Mouse (Mus musculus) intestine, embryonic 16.5 days (tissue): ENCODE measurements at regions not wholly inside any gene's neighbourhood (a gene's known extent, or its start where the extent isn't known, plus 50 kb on each side); places are given as distances from the start of the nearest gene placed in this dataset.

ENCODE experiments used
- ATAC-seq: fragments of 200-750 bp; cut with Nextera tagmentation; 2 replicates; pipeline ENCODE4 v1.8.0; 2017; ENCODE audit warnings: moderate TSS enrichment, moderate library complexity
- H3K27ac ChIP-seq: fragments of 300-500 bp; sonication (generic); 2 replicates; pipeline ENCODE4 v1.5.1; 2014; ENCODE audit warnings: mild to moderate bottlenecking, low read length
- H3K27me3 ChIP-seq: fragments of 300-500 bp; sonication (generic); replicated peaks from 2 replicates; pipeline ENCODE4 v1.6.1; 2014; ENCODE audit warnings: low read length, control low read depth, mixed read lengths; ENCODE audit not compliant: control insufficient read depth, insufficient read depth
- H3K36me3 ChIP-seq: fragments of 300-500 bp; sonication (generic); 2 replicates; pipeline ENCODE4 v1.6.1; 2014; ENCODE audit warnings: low read length, control low read depth; ENCODE audit not compliant: control insufficient read depth, insufficient read depth
- H3K4me1 ChIP-seq: fragments of 300-500 bp; sonication (generic); 2 replicates; pipeline ENCODE4 v1.6.1; 2014; ENCODE audit warnings: low read length, control low read depth, mixed read lengths; ENCODE audit not compliant: control insufficient read depth, insufficient read depth
- H3K4me2 ChIP-seq: fragments of 300-500 bp; sonication (generic); 2 replicates; pipeline ENCODE4 v1.6.1; 2014; ENCODE audit warnings: low read depth, low read length, control low read depth
- H3K4me3 ChIP-seq: fragments of 300-500 bp; sonication (generic); 2 replicates; pipeline ENCODE4 v1.5.1; 2014; ENCODE audit warnings: mild to moderate bottlenecking, low read length
- H3K9ac ChIP-seq: fragments of 300-500 bp; sonication (generic); 2 replicates; pipeline ENCODE4 v1.6.1; 2014; ENCODE audit warnings: low read depth, low read length
- H3K9me3 ChIP-seq: fragments of 300-500 bp; sonication (generic); 2 replicates; pipeline ENCODE4 v1.6.1; 2016; ENCODE audit warnings: low read length, control low read depth; ENCODE audit not compliant: control insufficient read depth
- WGBS: fragments of 180-500 bp; shearing (Covaris S2); extraction: QIAGEN DNeasy Blood & Tissue Kit; methylation state at CpG from one replicate; pipeline ENCODE4 v1.1.7; 2014; 5-methylcytosine and 5-hydroxymethylcytosine counted together

DNA sequence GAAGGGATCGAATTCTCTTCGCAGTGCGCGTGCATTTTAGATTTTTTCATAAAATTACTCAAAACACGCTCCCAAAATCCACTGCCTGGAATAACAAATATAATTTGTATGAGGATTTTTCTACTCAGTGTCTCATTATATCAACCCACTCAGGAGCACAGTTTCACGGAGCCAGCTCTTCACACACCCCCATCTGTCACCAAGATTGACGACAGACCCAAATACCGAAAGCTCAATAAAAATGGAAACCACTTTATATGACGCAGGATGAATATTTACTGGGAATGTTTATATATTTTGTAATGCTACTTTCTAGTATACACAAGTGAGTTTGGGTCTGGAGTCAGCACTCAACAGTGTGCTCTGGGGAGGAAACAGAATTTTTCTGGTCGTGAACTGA is 333.0 kb downstream of the Nkx6-1 start:
- 76% methylated on average over 10 of the region's 10 CpGs for WGBS
- H3K4me1 ChIP-seq = no peaks in the 10 kb centered on the region
- ATAC-seq = no peak

DNA sequence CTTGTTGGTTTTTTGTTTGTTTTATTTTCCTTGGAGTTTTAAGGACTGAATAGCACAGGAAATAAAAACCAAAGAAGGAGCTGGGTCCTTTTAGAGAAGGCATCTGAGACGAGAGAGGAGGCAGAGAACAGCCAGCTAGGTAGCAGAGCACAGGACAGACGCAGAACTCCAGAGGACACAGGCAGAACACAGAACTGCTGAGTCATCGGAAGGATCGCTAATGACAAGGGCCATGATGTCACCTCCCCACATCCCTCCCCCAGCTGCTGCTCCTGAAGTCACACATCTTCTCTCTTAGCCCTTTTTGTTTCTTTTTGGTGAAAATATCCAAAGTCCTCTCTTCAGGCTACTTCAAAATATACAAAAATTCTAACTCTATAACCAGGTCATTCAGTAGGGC is 338.7 kb downstream of the Nkx6-1 start:
- Histone ChIP-seq H3K36me3 (no peaks in the 10 kb centered on the region), H3K9ac (no peak overlapping the region), H3K27me3 (no peaks in the 10 kb centered on the region), H3K27ac (no peak overlapping the region), H3K4me1 (no peaks in the 10 kb centered on the region), H3K4me3 (no peak overlapping the region), H3K4me2 (no peak overlapping the region), H3K9me3 (no peaks in the 10 kb centered on the region)
- 65% methylated on average over 4 of the region's 4 CpGs for WGBS
- no peak for ATAC-seq

More for the DNA sequence above, 333.0 kb downstream of the Nkx6-1 start:
- no peaks in the 10 kb centered on the region for H3K9me3 ChIP-seq
- no peak overlapping the region for H3K4me2 ChIP-seq
- H3K27ac ChIP-seq = no peak overlapping the region
- H3K9ac ChIP-seq = no peak overlapping the region
- no peak overlapping the region for H3K4me3 ChIP-seq
- no peaks in the 10 kb centered on the region for H3K36me3 ChIP-seq
- H3K27me3 ChIP-seq = no peaks in the 10 kb centered on the region

DNA sequence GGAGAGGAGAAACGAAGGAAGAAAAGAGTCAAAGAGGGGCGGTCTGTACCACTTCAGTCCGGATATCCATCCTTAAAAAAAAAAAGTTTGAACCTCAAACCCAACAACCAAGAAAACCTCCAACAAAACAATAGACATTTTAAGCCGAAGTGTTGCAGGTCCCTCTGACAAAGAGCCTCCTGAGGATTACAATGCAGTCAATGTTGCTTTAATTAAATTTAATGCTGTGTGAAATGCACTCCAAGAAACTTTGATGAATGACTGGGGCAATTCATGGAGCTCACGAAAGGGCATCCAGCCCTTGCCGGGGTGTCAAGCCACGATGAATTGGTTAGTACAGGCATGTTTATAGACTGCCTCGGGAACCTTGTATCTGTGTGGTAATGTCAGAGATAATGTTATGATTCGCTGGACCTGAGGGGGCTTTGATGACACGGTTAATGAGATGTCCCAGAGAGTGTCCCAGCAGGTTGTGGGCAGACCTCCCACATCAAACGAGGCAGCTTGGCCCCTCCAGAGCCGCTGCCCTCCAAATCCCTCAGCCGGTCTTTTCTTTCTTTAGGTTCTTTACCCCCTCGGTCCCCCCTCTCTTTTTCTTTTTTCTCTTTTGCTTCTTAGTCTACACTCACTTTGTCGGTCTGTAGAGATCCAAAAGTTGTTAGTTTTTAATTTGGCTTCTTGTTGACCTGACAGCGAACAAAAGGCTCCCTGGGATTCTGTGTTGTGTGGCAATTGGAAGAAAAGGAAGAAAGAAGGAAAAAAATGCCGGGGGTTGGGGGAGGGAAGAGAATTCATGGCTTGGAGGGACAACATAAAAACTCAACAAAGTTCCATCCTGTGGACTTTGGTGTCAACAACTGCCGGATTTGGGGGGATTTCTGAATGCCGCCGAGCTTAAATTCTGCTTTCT is 341.5 kb downstream of the Nkx6-1 start:
- H3K9me3 ChIP-seq = no peaks in the 10 kb centered on the region
- H3K27me3 ChIP-seq = no peaks in the 10 kb centered on the region
- H3K4me1 ChIP-seq = no peaks in the 10 kb centered on the region
- no peak overlapping the region for H3K4me3 ChIP-seq
- no peak overlapping the region for H3K4me2 ChIP-seq
- H3K9ac ChIP-seq = no peak overlapping the region
- H3K36me3 ChIP-seq = no peaks in the 10 kb centered on the region
- 22% methylated on average over 20 of the region's 20 CpGs for WGBS
- H3K27ac ChIP-seq = no peak overlapping the region
- no peak for ATAC-seq

DNA sequence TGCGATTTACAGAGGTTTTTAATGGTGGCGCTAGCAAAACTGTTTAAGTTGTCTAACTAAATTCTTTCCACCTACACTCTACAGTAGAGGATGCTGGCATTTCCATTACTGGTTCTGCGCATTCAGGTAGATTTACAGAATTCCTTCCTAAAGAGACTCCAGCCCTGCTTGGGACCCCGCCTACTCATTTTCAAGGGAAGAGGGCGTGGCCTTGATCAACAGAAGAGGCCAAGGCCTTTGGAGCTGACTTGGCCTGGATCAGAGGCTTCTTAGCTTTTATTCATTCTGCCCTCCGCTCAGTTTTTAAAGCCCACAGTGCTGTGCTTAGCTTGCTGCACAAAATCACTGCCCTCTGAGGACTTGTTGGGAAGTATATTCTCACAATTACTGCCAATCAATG is 364.8 kb downstream of the Nkx6-1 start:
- 83% methylated on average over 6 of the region's 6 CpGs for WGBS
- H3K9ac ChIP-seq = no peak overlapping the region
- H3K4me3 ChIP-seq = no peak overlapping the region
- H3K4me1 ChIP-seq = no peaks in the 10 kb centered on the region
- H3K9me3 ChIP-seq = no peaks in the 10 kb centered on the region
- H3K27ac ChIP-seq = no peak overlapping the region
- H3K4me2 ChIP-seq = no peak overlapping the region
- no peaks in the 10 kb centered on the region for H3K27me3 ChIP-seq
- H3K36me3 ChIP-seq = no peaks in the 10 kb centered on the region
- no peak for ATAC-seq

DNA sequence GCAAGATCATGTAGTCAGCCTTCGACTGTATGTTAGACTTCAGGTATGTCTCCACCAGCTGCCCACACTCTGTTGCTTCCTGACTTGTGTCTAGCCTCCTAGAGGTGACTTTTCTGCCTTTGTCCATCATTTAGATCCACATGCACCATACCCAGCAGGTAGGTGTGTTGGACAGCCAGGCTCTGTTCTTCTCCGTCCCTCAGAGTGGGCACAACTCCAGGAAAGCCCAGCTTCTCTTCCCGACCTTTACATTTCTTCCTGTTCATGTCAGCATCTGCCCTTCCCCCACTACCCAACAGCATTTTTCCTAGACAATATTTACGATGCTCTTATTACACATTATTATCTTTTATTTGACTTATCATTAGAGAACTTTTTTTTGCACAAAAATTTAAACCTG is 366.4 kb downstream of the Nkx6-1 start:
- Histone ChIP-seq H3K36me3 (no peaks in the 10 kb centered on the region), H3K4me1 (no peaks in the 10 kb centered on the region), H3K9me3 (no peaks in the 10 kb centered on the region), H3K4me2 (no peak overlapping the region), H3K27ac (no peak overlapping the region), H3K27me3 (no peaks in the 10 kb centered on the region), H3K9ac (no peak overlapping the region), H3K4me3 (no peak overlapping the region)
- WGBS = 58% methylated on average over 4 of the region's 4 CpGs
- no peak for ATAC-seq

DNA sequence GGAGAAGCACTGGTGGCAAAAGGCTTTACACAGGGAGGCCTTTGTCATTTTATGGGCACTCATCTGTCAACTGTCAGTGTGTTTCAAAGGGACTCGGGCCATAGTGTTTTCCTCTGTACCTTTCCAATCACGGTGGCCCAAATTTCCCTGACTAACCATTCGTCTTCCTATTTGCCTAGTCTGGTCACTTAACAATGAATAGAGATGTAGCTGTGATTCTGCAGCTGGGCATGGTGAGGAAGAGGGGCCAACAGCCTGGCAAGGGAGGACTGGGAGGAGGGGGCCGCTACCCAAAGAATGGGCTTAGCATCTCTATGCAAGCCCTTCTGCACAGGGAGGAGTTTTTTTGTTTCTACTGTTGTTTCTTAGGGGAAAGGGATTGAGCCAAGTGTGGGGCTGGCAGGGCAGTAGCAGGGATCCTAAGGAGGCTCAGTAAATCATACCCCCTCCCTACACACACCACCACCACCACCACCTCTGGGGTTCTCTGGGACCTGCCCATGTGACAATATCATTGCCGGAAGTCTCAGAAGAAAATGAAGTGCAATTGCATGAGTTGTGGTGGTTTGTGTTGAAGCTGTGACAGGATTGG is 367.2 kb downstream of the Nkx6-1 start:
- WGBS = 37% methylated on average over 5 of the region's 5 CpGs
- H3K4me1 ChIP-seq = no peaks in the 10 kb centered on the region

DNA sequence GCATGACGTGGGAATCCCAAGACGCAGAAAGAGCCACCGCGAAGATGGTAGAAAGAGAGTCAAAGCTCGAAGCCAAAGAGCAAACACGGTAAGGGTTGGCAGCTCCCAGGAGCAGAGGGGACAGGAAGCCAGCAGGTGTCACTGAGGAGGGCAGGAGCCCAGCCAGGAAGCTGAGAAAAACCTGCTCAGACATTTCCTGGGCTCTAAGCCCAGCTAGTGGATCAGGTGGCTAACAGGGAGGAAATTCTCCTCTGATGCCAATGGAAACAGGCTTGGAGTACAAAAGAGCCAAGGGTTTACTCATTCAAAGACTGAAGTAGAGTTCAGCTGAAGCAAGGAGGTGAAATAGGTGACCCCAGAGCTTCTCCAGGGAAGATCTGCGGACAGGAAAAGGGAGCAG is 368.9 kb downstream of the Nkx6-1 start:
- no peak for ATAC-seq
- H3K27me3 ChIP-seq = no peaks in the 10 kb centered on the region
- no peaks in the 10 kb centered on the region for H3K4me1 ChIP-seq
- H3K9me3 ChIP-seq = no peaks in the 10 kb centered on the region
- H3K36me3 ChIP-seq = no peaks in the 10 kb centered on the region
- no peak overlapping the region for H3K27ac ChIP-seq
- H3K9ac ChIP-seq = no peak overlapping the region
- no peak overlapping the region for H3K4me3 ChIP-seq
- H3K4me2 ChIP-seq = no peak overlapping the region
- WGBS = 61% methylated on average over 7 of the region's 7 CpGs

More for the DNA sequence above, 367.2 kb downstream of the Nkx6-1 start:
- H3K36me3 ChIP-seq = no peaks in the 10 kb centered on the region
- H3K9me3 ChIP-seq = no peaks in the 10 kb centered on the region
- H3K4me3 ChIP-seq = no peak overlapping the region
- no peaks in the 10 kb centered on the region for H3K27me3 ChIP-seq
- H3K4me2 ChIP-seq = no peak overlapping the region
- ATAC-seq = no peak
- H3K9ac ChIP-seq = no peak overlapping the region
- no peak overlapping the region for H3K27ac ChIP-seq

DNA sequence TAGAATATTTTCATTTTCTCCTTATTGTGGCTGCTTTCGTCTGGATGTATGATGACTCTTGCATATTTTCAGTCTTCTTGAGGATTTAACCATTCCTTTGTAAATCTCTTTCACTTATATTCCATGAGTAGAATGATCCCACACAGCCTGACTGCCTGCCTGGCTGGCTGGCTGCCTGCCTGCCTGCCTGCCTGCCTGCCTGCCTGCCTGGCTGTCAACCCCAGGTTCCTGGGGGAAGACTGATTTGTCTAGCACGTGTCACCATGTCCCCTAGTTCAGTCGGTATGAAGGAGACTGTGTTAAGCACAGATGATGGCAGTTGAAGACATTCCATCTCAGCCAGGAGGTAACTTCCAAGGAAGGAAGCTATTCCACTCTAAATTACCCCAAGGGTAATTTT is 370.8 kb downstream of the Nkx6-1 start:
- Histone ChIP-seq H3K4me3 (no peak overlapping the region), H3K9me3 (no peaks in the 10 kb centered on the region), H3K9ac (no peak overlapping the region), H3K27ac (no peak overlapping the region), H3K27me3 (no peaks in the 10 kb centered on the region), H3K4me2 (no peak overlapping the region), H3K4me1 (no peaks in the 10 kb centered on the region), H3K36me3 (no peaks in the 10 kb centered on the region)
- 61% methylated on average over 3 of the region's 3 CpGs for WGBS
- ATAC-seq = no peak

DNA sequence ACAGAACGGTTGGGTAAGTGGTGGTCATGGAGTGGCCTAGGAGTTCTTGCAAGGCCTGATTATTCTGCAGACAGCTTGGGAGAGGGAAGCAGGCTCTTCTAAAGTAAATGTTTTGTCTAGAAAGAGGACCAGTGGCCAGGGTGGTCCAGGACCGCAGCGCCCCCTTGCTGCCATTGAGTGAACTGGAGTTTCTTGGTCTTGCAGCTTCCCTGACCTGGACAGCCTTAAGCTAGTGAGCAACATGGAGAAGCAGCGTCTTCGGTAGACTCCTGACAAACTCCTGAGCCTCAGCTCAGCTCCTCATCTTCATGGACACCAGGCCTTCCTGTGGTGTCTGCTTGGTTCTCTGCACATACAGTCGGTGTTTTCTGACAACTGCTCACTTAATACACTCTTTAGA is 376.4 kb downstream of the Nkx6-1 start:
- Histone ChIP-seq H3K27me3 (no peaks in the 10 kb centered on the region), H3K9ac (no peak overlapping the region), H3K4me2 (no peak overlapping the region), H3K9me3 (no peaks in the 10 kb centered on the region), H3K4me1 (no peaks in the 10 kb centered on the region), H3K27ac (no peak overlapping the region), H3K36me3 (no peaks in the 10 kb centered on the region), H3K4me3 (no peak overlapping the region)
- ATAC-seq = no peak
- WGBS = 61% methylated on average over 6 of the region's 6 CpGs
